In the genomic region with DNA sequence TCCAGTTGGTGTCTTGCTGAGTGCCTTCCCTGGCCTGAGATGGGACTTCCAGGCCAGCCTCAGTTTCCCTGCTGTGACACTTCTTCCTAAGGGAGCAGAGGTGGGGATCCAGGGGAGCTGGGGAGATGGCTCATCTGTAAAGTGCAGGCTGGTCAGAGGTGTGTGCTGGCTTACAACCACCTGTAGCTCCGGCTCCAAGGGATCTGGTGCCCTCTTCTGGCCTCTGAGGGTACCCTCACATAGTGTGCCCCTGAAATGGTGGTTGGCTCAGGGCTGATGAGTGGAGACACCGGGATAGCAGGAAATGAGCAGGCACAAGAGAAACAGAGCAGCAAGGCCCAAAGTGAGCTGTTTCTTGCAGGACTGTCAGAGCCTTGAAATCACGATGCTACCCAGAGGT, we compare ENCODE assay signal across 9 mouse cellular contexts. TPM values are rescaled to one million over a fixed set of nuclear protein-coding genes. Genes with fewer than 3 reads are reported as not detected.
DNase-seq lines count a peak whose midpoint lies in the region; ATAC-seq and TF ChIP-seq lines count a peak whose summit lies in the region.
"Had no signal": no experiment of that assay in that cellular context is flagged by ENCODE, and none has a peak within 500 bp of the region (broad histone marks: within the 10 kb centered on the region; RNA-seq: fewer than 3 reads in every experiment).

No protein-coding gene starts in this region.

- H3K4me1 ChIP-seq in cerebellum, adult 2 months (ENCODE audit: control insufficient read depth, insufficient read depth, low read length): no peaks in the 10 kb centered on the region
- peaks cover 0 to 7% of the 10 kb centered on the region in 2 experiments; a peak in 3 of 4 replicates for H3K4me1 ChIP-seq in MEL (ENCODE audit: control insufficient read depth in 1 of 2, insufficient read depth in 2 of 2, low read length in 2 of 2)
- peaks cover 3% of the 10 kb centered on the region for H3K4me1 ChIP-seq in thymus, adult 2 months (replicated peaks; ENCODE audit: control insufficient read depth, insufficient read depth, low read length)

- ATAC-seq in common myeloid progenitor, adult 5-6 weeks (replicated peaks; ENCODE audit: low read depth, poor library complexity, severe bottlenecking): peak; percentile 86
- ATAC-seq in megakaryocyte progenitor cell, adult 5-6 weeks (replicated peaks; ENCODE audit: poor library complexity): peak; percentile 86

- no peak for TF ChIP-seq POLR2A in cerebellum, adult 2 months (IDR thresholded peaks at IDR 0.05; ENCODE audit: borderline replicate concordance, insufficient read depth, low read length)
- TF ChIP-seq POLR2A in MEL (IDR thresholded peaks at IDR 0.05; ENCODE audit: control insufficient read depth in 1 of 2, insufficient read depth in 1 of 2, low read depth in 1 of 2, low read length in 2 of 2, poor library complexity in 1 of 2): no peak
- TF ChIP-seq POLR2A in thymus, adult 2 months (IDR thresholded peaks at IDR 0.05; ENCODE audit: control insufficient read depth, extremely low read depth, insufficient read depth, low read length, poor library complexity): no peak

- peak; percentile 94 for TF ChIP-seq RAD21 in MEL (IDR thresholded peaks at IDR 0.05; ENCODE audit: low read depth, low read length)

- no peaks in the 10 kb centered on the region for H3K9me3 ChIP-seq in MEL (replicated peaks; ENCODE audit: insufficient read depth, low read length)
- H3K9me3 ChIP-seq: limb, embryonic 15.5 days had no signal

- H3K27me3 ChIP-seq in cerebellum, adult 2 months (ENCODE audit: control insufficient read depth, insufficient read depth, low read length): no peaks in the 10 kb centered on the region
- no peaks in the 10 kb centered on the region for H3K27me3 ChIP-seq in MEL (ENCODE audit: control insufficient read depth in 1 of 2, insufficient read depth in 2 of 2, low read length in 2 of 2)
- H3K27me3 ChIP-seq in thymus, adult 2 months (ENCODE audit: control insufficient read depth, insufficient read depth, low read length): no peaks in the 10 kb centered on the region
- H3K27me3 ChIP-seq: limb, embryonic 15.5 days had no signal

- peak; percentile 48 to 54 for DNase-seq in cerebellum, adult 2 months
- no peak for DNase-seq in cerebellum, adult 9-11 months
- DNase-seq in MEL (ENCODE audit: low read depth, low spot score): peak; percentile 78
- DNase-seq in heart, postnatal 14 days: peak; percentile 63 to 71
- peak; percentile 82 to 84 for DNase-seq in kidney, postnatal 25 days
- peak; percentile 77 for DNase-seq in thymus, adult 2 months

- intact Hi-C loops in heart, postnatal 14 days (cut with DNase I): loop anchor here (1.0 kb wide), 1 partner anchor 28 kb away; no protein-coding TSS in a partner anchor

- no peak for TF ChIP-seq EP300 in MEL (IDR thresholded peaks at IDR 0.05; ENCODE audit: low read depth in 1 of 2, low read length in 2 of 2)

- no peak overlapping the region for H3K27ac ChIP-seq in cerebellum, adult 2 months (ENCODE audit: insufficient read depth, low read length)
- no peak overlapping the region for H3K27ac ChIP-seq in MEL (ENCODE audit: control insufficient read depth, low read depth, low read length)
- H3K27ac ChIP-seq in thymus, adult 2 months (ENCODE audit: control insufficient read depth, insufficient read depth, low read length): no peak overlapping the region
- H3K27ac ChIP-seq: limb, embryonic 15.5 days had no signal

- no peak overlapping the region for H3K4me3 ChIP-seq in cerebellum, adult 2 months (replicated peaks; ENCODE audit: insufficient read depth, low read depth, low read length)
- H3K4me3 ChIP-seq in MEL (ENCODE audit: control insufficient read depth in 1 of 2, insufficient read depth in 1 of 2, low read depth in 2 of 2, low read length in 2 of 2): no peak overlapping the region
- H3K4me3 ChIP-seq in thymus, adult 2 months (ENCODE audit: control insufficient read depth, insufficient read depth, low read length): no peak overlapping the region
- H3K4me3 ChIP-seq: limb, embryonic 15.5 days had no signal

- 8% methylated on average over 3 of the region's 3 CpGs for WGBS in cerebellum, adult 2 months
- WGBS in thymus, adult 2 months: 1% methylated on average over 3 of the region's 3 CpGs

- peaks cover 0 to 5% of the 10 kb centered on the region in 2 experiments; a peak in 2 of 4 replicates for H3K36me3 ChIP-seq in MEL (ENCODE audit: control insufficient read depth in 1 of 2, insufficient read depth in 2 of 2, low read length in 2 of 2)
- H3K36me3 ChIP-seq in thymus, adult 2 months (ENCODE audit: control insufficient read depth, insufficient read depth, low read length): no peaks in the 10 kb centered on the region

- TF ChIP-seq CTCF in cerebellum, adult 2 months (IDR thresholded peaks at IDR 0.05; ENCODE audit: borderline replicate concordance, insufficient read depth, low read depth, low read length): peak; percentile 79
- peak; percentile 81 to 95 (median 94) for TF ChIP-seq CTCF in MEL (IDR thresholded peaks at IDR 0.05 in 2 of 3, conservative IDR thresholded peaks at IDR 0.05 in 1 of 3; ENCODE audit: control insufficient read depth in 1 of 3, insufficient read depth in 1 of 3, low read depth in 2 of 3, low read length in 3 of 3, poor library complexity in 1 of 3, severe bottlenecking in 1 of 3)
- TF ChIP-seq CTCF in thymus, adult 2 months (IDR thresholded peaks at IDR 0.05; ENCODE audit: borderline replicate concordance, control insufficient read depth, extremely low read depth, insufficient read depth, low read length, poor library complexity): peak; percentile 80

- H3K9ac ChIP-seq in MEL (ENCODE audit: control insufficient read depth, low read depth, low read length, poor library complexity, severe bottlenecking): no peak overlapping the region
- H3K9ac ChIP-seq: limb, embryonic 15.5 days had no signal

- H3K79me2 ChIP-seq in MEL (ENCODE audit: control insufficient read depth, insufficient read depth, low read length, poor library complexity): no peaks in the 10 kb centered on the region

TF ChIP-seq in MEL, 35 proteins besides CTCF, POLR2A, EP300 and RAD21:
- TF ChIP-seq MYB (IDR thresholded peaks at IDR 0.05; ENCODE audit: low read depth, low read length) (no peak), MYC (IDR thresholded peaks at IDR 0.05; ENCODE audit: low read depth, low read length) (no peak), ZC3H11A (IDR thresholded peaks at IDR 0.05; ENCODE audit: low read depth, low read length) (peak; percentile 95), MXI1 (IDR thresholded peaks at IDR 0.05; ENCODE audit: low read depth, low read length) (no peak), TCF12 (IDR thresholded peaks at IDR 0.05; ENCODE audit: low read depth, low read length) (no peak), CHD1 (IDR thresholded peaks at IDR 0.05; ENCODE audit: low read depth, low read length) (no peak), JUND (IDR thresholded peaks at IDR 0.05; ENCODE audit: low read depth, low read length) (no peak), KAT2A (conservative IDR thresholded peaks at IDR 0.05; ENCODE audit: low read depth, low read length) (no peak), MEF2A (IDR thresholded peaks at IDR 0.05; ENCODE audit: extremely low read depth, insufficient replicate concordance, low read depth, low read length, poor library complexity, severe bottlenecking) (no peak), SMC3 (IDR thresholded peaks at IDR 0.05; ENCODE audit: low read depth, low read length) (peak; percentile 95), BHLHE40 (IDR thresholded peaks at IDR 0.05; ENCODE audit: borderline replicate concordance, low read depth, low read length) (no peak), TBP (IDR thresholded peaks at IDR 0.05; ENCODE audit: low read depth, low read length) (no peak)

RNA-seq across cellular contexts. Expression of a gene that starts 9.6 kb away (rescaled TPM):
- polyA plus RNA-seq in cerebellum, adult 2 months (2012; rRNA removed): 2.6 and 2.7 TPM in 2 replicates
- total RNA-seq in MEL (2012; rRNA removed): 3.3 and 5.4 TPM in 2 replicates
- 10 to 100 TPM in 1 of 2 experiments, not detected in 1; 17.6 TPM for polyA plus RNA-seq in MEL (2012; ENCODE audit: insufficient read depth in 1 of 2, insufficient read length in 2 of 2, low read depth in 1 of 2, low replicate concordance in 2 of 2, missing spikeins in 1 of 2)
- total RNA-seq in common myeloid progenitor, adult 5-6 weeks (2017): 6.4 TPM in 2 replicates
- 1 to 10 TPM; 3.7 to 4.1 TPM for total RNA-seq in heart, postnatal 14 days (2021)
- total RNA-seq in megakaryocyte progenitor cell, adult 5-6 weeks (2015): 7.0 and 8.0 TPM in 2 replicates
- total RNA-seq in megakaryocyte progenitor cell, adult 5-6 weeks (2017): 2.5 and 3.9 TPM in 2 replicates
- polyA plus RNA-seq in thymus, adult 2 months (2012; rRNA removed): 6.3 and 6.7 TPM in 2 replicates

RNA-seq across cellular contexts. Expression of a gene that starts 29.7 kb away (rescaled TPM):
- polyA plus RNA-seq in cerebellum, adult 2 months (2012; rRNA removed): 64.4 and 70.8 TPM in 2 replicates
- 77.9 and 82.5 TPM in 2 replicates for total RNA-seq in MEL (2012; rRNA removed)
- polyA plus RNA-seq in MEL (2012; ENCODE audit: insufficient read depth in 1 of 2, insufficient read length in 2 of 2, low read depth in 1 of 2, low replicate concordance in 2 of 2, missing spikeins in 1 of 2): 10 to 100 TPM in 1 of 2 experiments, not detected in 1; 89.2 TPM
- 20.4 and 32.7 TPM in 2 replicates for total RNA-seq in common myeloid progenitor, adult 5-6 weeks (2017)
- total RNA-seq in heart, postnatal 14 days (2021): 10 to 100 TPM; 41.8 to 43.8 TPM
- 63.8 and 65.1 TPM in 2 replicates for total RNA-seq in megakaryocyte progenitor cell, adult 5-6 weeks (2015)
- 41.0 and 47.0 TPM in 2 replicates for total RNA-seq in megakaryocyte progenitor cell, adult 5-6 weeks (2017)
- polyA plus RNA-seq in thymus, adult 2 months (2012; rRNA removed): 214 and 251 TPM in 2 replicates

RNA-seq across cellular contexts. Expression of a gene that starts 45.5 kb away (rescaled TPM):
- 6.8 and 7.8 TPM in 2 replicates for polyA plus RNA-seq in cerebellum, adult 2 months (2012; rRNA removed)
- 43.6 and 62.1 TPM in 2 replicates for total RNA-seq in MEL (2012; rRNA removed)
- 10 to 100 TPM in 1 of 2 experiments, not detected in 1; 56.5 TPM for polyA plus RNA-seq in MEL (2012; ENCODE audit: insufficient read depth in 1 of 2, insufficient read length in 2 of 2, low read depth in 1 of 2, low replicate concordance in 2 of 2, missing spikeins in 1 of 2)
- total RNA-seq in common myeloid progenitor, adult 5-6 weeks (2017): 36.0 and 38.4 TPM in 2 replicates
- 10 to 100 TPM; 23.4 to 26.9 TPM for total RNA-seq in heart, postnatal 14 days (2021)
- total RNA-seq in megakaryocyte progenitor cell, adult 5-6 weeks (2015): 11.0 and 13.4 TPM in 2 replicates
- 22.7 and 27.0 TPM in 2 replicates for total RNA-seq in megakaryocyte progenitor cell, adult 5-6 weeks (2017)
- 43.9 and 44.2 TPM in 2 replicates for polyA plus RNA-seq in thymus, adult 2 months (2012; rRNA removed)
